Mouse (Mus musculus) E14TG2a.4 (cell line): ENCODE results near the gene Siglece.

ENCODE experiments used
- CTCF ChIP-seq: conservative IDR thresholded peaks from 2 replicates; pipeline ENCODE4 v1.5.1; 2014; ENCODE audit warnings: low read length
- NANOG ChIP-seq: IDR thresholded peaks from 2 replicates; pipeline ENCODE4 v1.6.1; 2014; ENCODE audit warnings: borderline replicate concordance, low read length, mixed read lengths
- POU5F1 ChIP-seq: IDR thresholded peaks from 2 replicates; pipeline ENCODE4 v1.6.1; 2014; ENCODE audit warnings: low read length, borderline replicate concordance

GRCm38 (mm10) chr7:43633940-43634339 is 26.0 kb downstream of the Siglece start:
- no peak for TF ChIP-seq CTCF
- TF ChIP-seq NANOG = no peak
- no peak for TF ChIP-seq POU5F1
